Mouse (Mus musculus) neural tube, embryonic 10.5 days (tissue): Measurements from ENCODE around the gene Rras2.

Experiments
- DNase-seq: peaks from one replicate; pipeline ENCODE4 v3.0.0-alpha.2; 2017; ENCODE audit warnings: low spot score; ENCODE audit errors: extremely low spot score

Rras2 gene

GRCm38 (mm10) chr7:114037237-114037636 is 80.3 kb downstream of the Rras2 start:
- no peak for DNase-seq

- DNase-seq, result no peak
Observed at GRCm38 (mm10) chr7:114029596-114029995, 88.0 kb downstream of the Rras2 start.

GRCm38 (mm10) chr7:114028828-114029227 is 88.8 kb downstream of the Rras2 start:
- DNase-seq, result no peak

- DNase-seq, result no peak
Observed at GRCm38 (mm10) chr7:114027406-114027805, 90.2 kb downstream of the Rras2 start.

- DNase-seq, result no peak
Observed at GRCm38 (mm10) chr7:114026923-114027322, 90.7 kb downstream of the Rras2 start.

GRCm38 (mm10) chr7:114020704-114021093 is 96.9 kb downstream of the Rras2 start:
- peak; percentile 80 for DNase-seq

- peak; percentile 36 for DNase-seq
Observed at GRCm38 (mm10) chr7:114020057-114020703, 97.4 kb downstream of the Rras2 start.

- DNase-seq, result no peak
Observed at GRCm38 (mm10) chr7:114018861-114019260, 98.7 kb downstream of the Rras2 start.

- no peak for DNase-seq
Observed at GRCm38 (mm10) chr7:114016001-114016949, 101.3 kb downstream of the Rras2 start.

- no peak for DNase-seq
Observed at GRCm38 (mm10) chr7:114011726-114012443, 105.7 kb downstream of the Rras2 start.

- DNase-seq, result peak; percentile 38
Observed at GRCm38 (mm10) chr7:114007565-114007964, 110.0 kb downstream of the Rras2 start.

- DNase-seq, result no peak
Observed at GRCm38 (mm10) chr7:114006456-114006855, 111.1 kb downstream of the Rras2 start.

GRCm38 (mm10) chr7:114005499-114005898 is 112.1 kb downstream of the Rras2 start:
- DNase-seq, result no peak

GRCm38 (mm10) chr7:114004171-114004570 is 113.4 kb downstream of the Rras2 start:
- no peak for DNase-seq

GRCm38 (mm10) chr7:113997675-113998354 is 119.8 kb downstream of the Rras2 start:
- no peak for DNase-seq
